Mouse (Mus musculus): ENCODE data around the gene Gpc5.
"Not testable (repeated sequence)": the region's sequence is repeated elsewhere in the genome, so short reads cannot be mapped to it uniquely, and the experiment has no call there.

Gene Gpc5

GRCm38 (mm10) chr14:115092081-115092480 lies at the start of gene Gpc5:
Gpc5 (plus strand) TSS chr14:115092215.
- in situ Hi-C loops (cut with MboI; ENCODE audit: low pct_unique_long_range_greater_than_20kb in 1 of 2, low sequenced_read_pairs in 2 of 2, unreplicated experiment in 1 of 2), result loop anchor here in 1 of 2 experiments (25.0 kb wide), 1 partner anchor 295 kb away; no protein-coding TSS in a partner anchor

- in situ Hi-C loops (cut with MboI; ENCODE audit: low pct_unique_long_range_greater_than_20kb in 1 of 2, low sequenced_read_pairs in 2 of 2, unreplicated experiment in 1 of 2), result no loop called here
Observed at GRCm38 (mm10) chr14:115042660-115043059, 49.4 kb upstream of the Gpc5 start.

- in situ Hi-C loops (cut with MboI; ENCODE audit: low pct_unique_long_range_greater_than_20kb in 1 of 2, low sequenced_read_pairs in 2 of 2, unreplicated experiment in 1 of 2), result no loop called here
Observed at GRCm38 (mm10) chr14:115044016-115044415, 48.0 kb upstream of the Gpc5 start.

GRCm38 (mm10) chr14:115045712-115046111 lies 46.3 kb upstream of the Gpc5 start:
- in situ Hi-C loops (cut with MboI; ENCODE audit: low pct_unique_long_range_greater_than_20kb in 1 of 2, low sequenced_read_pairs in 2 of 2, unreplicated experiment in 1 of 2), result no loop called here

GRCm38 (mm10) chr14:115047316-115047715 lies 44.7 kb upstream of the Gpc5 start:
- in situ Hi-C loops (cut with MboI; ENCODE audit: low pct_unique_long_range_greater_than_20kb in 1 of 2, low sequenced_read_pairs in 2 of 2, unreplicated experiment in 1 of 2), result no loop called here

- in situ Hi-C loops (cut with MboI; ENCODE audit: low pct_unique_long_range_greater_than_20kb in 1 of 2, low sequenced_read_pairs in 2 of 2, unreplicated experiment in 1 of 2), result no loop called here
Observed at GRCm38 (mm10) chr14:115047990-115048862, 43.8 kb upstream of the Gpc5 start.

GRCm38 (mm10) chr14:115048863-115049566 lies 43.0 kb upstream of the Gpc5 start:
- in situ Hi-C loops (cut with MboI; ENCODE audit: low pct_unique_long_range_greater_than_20kb in 1 of 2, low sequenced_read_pairs in 2 of 2, unreplicated experiment in 1 of 2), result no loop called here

GRCm38 (mm10) chr14:115049831-115050230 lies 42.2 kb upstream of the Gpc5 start:
- in situ Hi-C loops (cut with MboI; ENCODE audit: low pct_unique_long_range_greater_than_20kb in 1 of 2, low sequenced_read_pairs in 2 of 2, unreplicated experiment in 1 of 2), result no loop called here

GRCm38 (mm10) chr14:115051106-115051760 lies 40.8 kb upstream of the Gpc5 start:
- in situ Hi-C loops (cut with MboI; ENCODE audit: low pct_unique_long_range_greater_than_20kb in 1 of 2, low sequenced_read_pairs in 2 of 2, unreplicated experiment in 1 of 2), result no loop called here

- in situ Hi-C loops (cut with MboI; ENCODE audit: low pct_unique_long_range_greater_than_20kb in 1 of 2, low sequenced_read_pairs in 2 of 2, unreplicated experiment in 1 of 2), result no loop called here
Observed at GRCm38 (mm10) chr14:115052371-115052770, 39.6 kb upstream of the Gpc5 start.

- in situ Hi-C loops (cut with MboI; ENCODE audit: low pct_unique_long_range_greater_than_20kb in 1 of 2, low sequenced_read_pairs in 2 of 2, unreplicated experiment in 1 of 2), result no loop called here
Observed at GRCm38 (mm10) chr14:115054252-115054651, 37.8 kb upstream of the Gpc5 start.

GRCm38 (mm10) chr14:115057524-115057923 lies 34.5 kb upstream of the Gpc5 start:
- in situ Hi-C loops (cut with MboI; ENCODE audit: low pct_unique_long_range_greater_than_20kb in 1 of 2, low sequenced_read_pairs in 2 of 2, unreplicated experiment in 1 of 2), result no loop called here

- in situ Hi-C loops (cut with MboI; ENCODE audit: low pct_unique_long_range_greater_than_20kb in 1 of 2, low sequenced_read_pairs in 2 of 2, unreplicated experiment in 1 of 2), result not testable (repeated sequence)
Observed at GRCm38 (mm10) chr14:115066164-115066563, 25.9 kb upstream of the Gpc5 start.

GRCm38 (mm10) chr14:115070534-115070933 lies 21.5 kb upstream of the Gpc5 start:
- in situ Hi-C loops (cut with MboI; ENCODE audit: low pct_unique_long_range_greater_than_20kb in 1 of 2, low sequenced_read_pairs in 2 of 2, unreplicated experiment in 1 of 2), result no loop called here

- in situ Hi-C loops (cut with MboI; ENCODE audit: low pct_unique_long_range_greater_than_20kb in 1 of 2, low sequenced_read_pairs in 2 of 2, unreplicated experiment in 1 of 2), result loop anchor here in 1 of 2 experiments (25.0 kb wide), 1 partner anchor 310 kb away; no protein-coding TSS in a partner anchor
Observed at GRCm38 (mm10) chr14:115077340-115077739, 14.7 kb upstream of the Gpc5 start.

- in situ Hi-C loops (cut with MboI; ENCODE audit: low pct_unique_long_range_greater_than_20kb in 1 of 2, low sequenced_read_pairs in 2 of 2, unreplicated experiment in 1 of 2), result loop anchor here in 1 of 2 experiments (25.0 kb wide), 1 partner anchor 309 kb away; no protein-coding TSS in a partner anchor
Observed at GRCm38 (mm10) chr14:115078064-115078463, 14.0 kb upstream of the Gpc5 start.

GRCm38 (mm10) chr14:115081728-115082502 lies 10.1 kb upstream of the Gpc5 start:
- in situ Hi-C loops (cut with MboI; ENCODE audit: low pct_unique_long_range_greater_than_20kb in 1 of 2, low sequenced_read_pairs in 2 of 2, unreplicated experiment in 1 of 2), result loop anchor here in 1 of 2 experiments (25.0 kb wide), 1 partner anchor 305 kb away; no protein-coding TSS in a partner anchor

- in situ Hi-C loops (cut with MboI; ENCODE audit: low pct_unique_long_range_greater_than_20kb in 1 of 2, low sequenced_read_pairs in 2 of 2, unreplicated experiment in 1 of 2), result loop anchor here in 1 of 2 experiments (25.0 kb wide), 1 partner anchor 297 kb away; no protein-coding TSS in a partner anchor
Observed at GRCm38 (mm10) chr14:115090516-115090915, 1.5 kb upstream of the Gpc5 start.
